Mouse (Mus musculus): ENCODE data around the gene Spem2. TPM values are rescaled to one million over a fixed set of nuclear protein-coding genes. Genes with fewer than 3 reads are reported as not detected.

Spem2 gene
- polyA plus RNA-seq (2014; fragmentation: Illumina TruSeq; extraction: RNeasy Lipid Tissue Mini Kit (QIAGEN cat#74804); ENCODE audit: low read depth, low replicate concordance): not detected

GRCm38 (mm10) chr11:69818365-69818764 lies at the start of gene Spem2:
Spem2 (minus strand) TSS chr11:69818465.

GRCm38 (mm10) chr11:69858113-69858998 lies 40.1 kb upstream of the Spem2 start, which contains the start of gene Tnk1:
Tnk1 (minus strand) TSS chr11:69858730.

GRCm38 (mm10) chr11:69846198-69846680 lies 28.0 kb upstream of the Spem2 start, which contains the start of gene Plscr3:
Plscr3 (plus strand) TSS chr11:69846376.

GRCm38 (mm10) chr11:69837952-69838713 lies 19.9 kb upstream of the Spem2 start, which contains the start of gene Tmem256:
Tmem256 (plus strand) TSS chr11:69838514.

GRCm38 (mm10) chr11:69837604-69837951 lies 19.3 kb upstream of the Spem2 start, which contains the start of gene Nlgn2:
Nlgn2 (minus strand) TSS chr11:69837784.

GRCm38 (mm10) chr11:69822080-69822479 lies 3.8 kb upstream of the Spem2 start, which contains the start of gene Spem1:
Spem1 (minus strand) TSS chr11:69822180.

GRCm38 (mm10) chr11:69815155-69815554 lies 3.1 kb downstream of the Spem2 start, which contains the start of gene Gm39566:
Gm39566 (minus strand) TSS chr11:69815298.

DNA sequence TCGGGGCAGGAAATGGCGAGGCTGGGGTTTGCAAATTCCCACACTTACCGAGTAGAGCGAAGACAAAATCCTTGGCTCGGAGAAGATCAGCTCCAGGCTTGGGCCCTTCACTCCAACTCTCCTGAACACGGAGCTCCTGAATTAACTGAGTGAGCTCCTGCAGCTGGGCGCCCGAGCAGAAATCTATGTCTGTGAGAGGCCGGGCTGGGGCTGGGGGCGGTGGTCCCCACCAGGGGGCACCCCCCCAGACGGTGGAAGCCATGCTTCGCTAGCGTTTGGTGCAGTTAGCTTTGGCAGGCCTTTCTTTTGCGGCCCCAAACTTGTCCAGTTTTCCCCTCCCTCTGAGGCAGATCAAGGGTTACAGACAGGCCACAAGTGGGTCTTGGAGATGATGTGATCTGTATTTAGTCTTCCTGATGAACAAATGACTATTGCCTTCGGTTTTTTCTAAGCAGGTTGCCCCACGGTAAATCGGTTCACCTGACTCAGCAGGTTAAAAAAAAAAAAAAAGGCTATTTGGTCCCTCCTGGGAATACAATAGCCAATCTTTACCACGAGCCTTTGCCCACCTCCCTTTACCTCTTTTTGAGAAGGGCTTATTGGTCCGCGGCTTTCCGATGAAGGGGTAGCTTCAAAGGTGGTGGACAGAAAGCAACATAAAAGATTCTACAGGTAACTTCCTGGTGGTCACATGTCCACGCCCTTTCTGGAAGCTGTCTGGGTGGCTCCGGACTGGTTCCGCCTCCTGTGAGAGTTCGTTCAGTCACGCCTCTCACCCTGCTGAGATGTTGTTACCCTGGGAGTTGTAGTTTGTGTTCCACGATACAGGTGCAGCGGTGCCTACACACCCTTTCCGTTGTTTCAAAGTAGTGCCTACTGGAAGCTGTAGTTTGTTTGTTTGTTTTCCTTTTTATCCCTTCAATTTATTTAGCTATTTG lies 13.0 kb downstream of the Spem2 start, which contains the start of gene Tmem102:
Gene Tmem102, minus strand, starts transcription at position 653 of the 938 bp plus-strand sequence.

GRCm38 (mm10) chr11:69801379-69801977 lies 16.8 kb downstream of the Spem2 start, which contains the start of gene Fgf11:
Fgf11 (minus strand) TSS chr11:69801857.

DNA sequence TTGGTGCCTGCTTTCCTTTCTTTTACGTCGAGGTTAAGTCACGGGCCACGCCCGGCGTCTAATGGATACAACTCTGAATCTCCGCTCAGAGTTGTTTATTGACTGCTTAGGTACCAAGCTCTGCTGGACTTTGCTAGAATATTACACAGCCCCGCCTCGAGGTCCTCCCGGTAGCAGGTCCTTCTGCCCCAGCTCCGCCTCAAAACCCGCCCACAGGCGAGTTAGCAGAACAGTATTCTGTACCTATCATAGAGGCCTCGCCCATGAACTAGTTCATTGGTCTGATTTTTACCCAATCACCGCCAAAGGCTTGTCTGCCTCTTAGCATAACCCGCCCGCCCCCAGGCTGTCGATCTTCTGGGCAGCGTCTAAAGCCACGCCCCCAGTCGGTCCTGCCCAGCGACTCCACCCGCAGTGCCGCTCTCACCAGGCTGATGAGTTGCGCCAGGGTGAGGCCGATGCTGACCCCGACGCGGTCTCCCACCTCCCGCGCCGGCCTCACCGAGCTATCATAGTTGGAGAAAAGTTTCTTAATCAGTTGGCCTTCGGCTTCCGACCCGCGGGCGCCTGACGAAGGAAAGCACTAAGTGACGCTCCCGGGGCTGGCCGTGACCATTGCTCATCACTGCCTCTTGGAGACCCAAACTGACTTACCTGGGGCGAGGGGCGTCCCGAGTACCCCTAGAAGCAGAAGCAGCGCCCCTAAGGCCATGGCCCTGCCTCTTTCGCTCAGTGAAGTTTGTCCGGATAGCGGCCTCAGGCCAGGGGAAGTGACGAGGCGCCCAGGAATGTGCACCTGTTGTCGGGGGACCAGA lies 22.9 kb downstream of the Spem2 start, which contains the start of gene Chrnb1:
Gene Chrnb1, minus strand, starts transcription at position 776 of the 815 bp plus-strand sequence.

Other genes with a start within 250 kb of the Spem2 start
- gene Wrap53, start 238.2 kb downstream of the Spem2 start, polyA plus RNA-seq (2014; fragmentation: Illumina TruSeq; extraction: RNeasy Lipid Tissue Mini Kit (QIAGEN cat#74804); ENCODE audit: low read depth, low replicate concordance): 7.1 TPM
- 15.7 TPM for gene Trp53, start 238.1 kb downstream of the Spem2 start, polyA plus RNA-seq (2014; fragmentation: Illumina TruSeq; extraction: RNeasy Lipid Tissue Mini Kit (QIAGEN cat#74804); ENCODE audit: low read depth, low replicate concordance)
- 18.5 TPM for gene Atp1b2, start 212.5 kb downstream of the Spem2 start, polyA plus RNA-seq (2014; fragmentation: Illumina TruSeq; extraction: RNeasy Lipid Tissue Mini Kit (QIAGEN cat#74804); ENCODE audit: low read depth, low replicate concordance)
- not detected for gene Shbg, start 200.6 kb downstream of the Spem2 start, polyA plus RNA-seq (2014; fragmentation: Illumina TruSeq; extraction: RNeasy Lipid Tissue Mini Kit (QIAGEN cat#74804); ENCODE audit: low read depth, low replicate concordance)
- gene Sat2, start 196.4 kb downstream of the Spem2 start, polyA plus RNA-seq (2014; fragmentation: Illumina TruSeq; extraction: RNeasy Lipid Tissue Mini Kit (QIAGEN cat#74804); ENCODE audit: low read depth, low replicate concordance): 7.8 TPM
- 102 TPM for gene Fxr2, start 185.5 kb downstream of the Spem2 start, polyA plus RNA-seq (2014; fragmentation: Illumina TruSeq; extraction: RNeasy Lipid Tissue Mini Kit (QIAGEN cat#74804); ENCODE audit: low read depth, low replicate concordance)
- gene Sox15, start 163.2 kb downstream of the Spem2 start, polyA plus RNA-seq (2014; fragmentation: Illumina TruSeq; extraction: RNeasy Lipid Tissue Mini Kit (QIAGEN cat#74804); ENCODE audit: low read depth, low replicate concordance): not detected
- gene Mpdu1, start 155.8 kb downstream of the Spem2 start, polyA plus RNA-seq (2014; fragmentation: Illumina TruSeq; extraction: RNeasy Lipid Tissue Mini Kit (QIAGEN cat#74804); ENCODE audit: low read depth, low replicate concordance): 26.2 TPM
- 10.7 TPM for gene Cd68, start 152.3 kb downstream of the Spem2 start, polyA plus RNA-seq (2014; fragmentation: Illumina TruSeq; extraction: RNeasy Lipid Tissue Mini Kit (QIAGEN cat#74804); ENCODE audit: low read depth, low replicate concordance)
- 274 TPM for gene Eif4a1, start 146.0 kb downstream of the Spem2 start, polyA plus RNA-seq (2014; fragmentation: Illumina TruSeq; extraction: RNeasy Lipid Tissue Mini Kit (QIAGEN cat#74804); ENCODE audit: low read depth, low replicate concordance)
- gene Senp3, start 136.4 kb downstream of the Spem2 start, polyA plus RNA-seq (2014; fragmentation: Illumina TruSeq; extraction: RNeasy Lipid Tissue Mini Kit (QIAGEN cat#74804); ENCODE audit: low read depth, low replicate concordance): 55.9 TPM
- 3.4 TPM for gene Tnfsf13, start 132.7 kb downstream of the Spem2 start, polyA plus RNA-seq (2014; fragmentation: Illumina TruSeq; extraction: RNeasy Lipid Tissue Mini Kit (QIAGEN cat#74804); ENCODE audit: low read depth, low replicate concordance)
- 19.9 TPM for gene Tnfsf12, start 122.6 kb downstream of the Spem2 start, polyA plus RNA-seq (2014; fragmentation: Illumina TruSeq; extraction: RNeasy Lipid Tissue Mini Kit (QIAGEN cat#74804); ENCODE audit: low read depth, low replicate concordance)
- gene Tnfsfm13, start 122.4 kb downstream of the Spem2 start, polyA plus RNA-seq (2014; fragmentation: Illumina TruSeq; extraction: RNeasy Lipid Tissue Mini Kit (QIAGEN cat#74804); ENCODE audit: low read depth, low replicate concordance): 10.4 TPM
- 20.8 TPM for gene Polr2a, start 59.8 kb downstream of the Spem2 start, polyA plus RNA-seq (2014; fragmentation: Illumina TruSeq; extraction: RNeasy Lipid Tissue Mini Kit (QIAGEN cat#74804); ENCODE audit: low read depth, low replicate concordance)
- gene Slc35g3, start 56.5 kb downstream of the Spem2 start, polyA plus RNA-seq (2014; fragmentation: Illumina TruSeq; extraction: RNeasy Lipid Tissue Mini Kit (QIAGEN cat#74804); ENCODE audit: low read depth, low replicate concordance): not detected
- gene Zbtb4, start 52.6 kb downstream of the Spem2 start, polyA plus RNA-seq (2014; fragmentation: Illumina TruSeq; extraction: RNeasy Lipid Tissue Mini Kit (QIAGEN cat#74804); ENCODE audit: low read depth, low replicate concordance): 24.0 TPM
- gene Chrnb1, start 22.5 kb downstream of the Spem2 start, polyA plus RNA-seq (2014; fragmentation: Illumina TruSeq; extraction: RNeasy Lipid Tissue Mini Kit (QIAGEN cat#74804); ENCODE audit: low read depth, low replicate concordance): 7.0 TPM
- 3.8 TPM for gene Fgf11, start 16.6 kb downstream of the Spem2 start, polyA plus RNA-seq (2014; fragmentation: Illumina TruSeq; extraction: RNeasy Lipid Tissue Mini Kit (QIAGEN cat#74804); ENCODE audit: low read depth, low replicate concordance)
- gene Tmem102, start 12.8 kb downstream of the Spem2 start, polyA plus RNA-seq (2014; fragmentation: Illumina TruSeq; extraction: RNeasy Lipid Tissue Mini Kit (QIAGEN cat#74804); ENCODE audit: low read depth, low replicate concordance): not detected
- not detected for gene Gm39566, start 3.2 kb downstream of the Spem2 start, polyA plus RNA-seq (2014; fragmentation: Illumina TruSeq; extraction: RNeasy Lipid Tissue Mini Kit (QIAGEN cat#74804); ENCODE audit: low read depth, low replicate concordance)
- gene Spem1, start 3.7 kb upstream of the Spem2 start, polyA plus RNA-seq (2014; fragmentation: Illumina TruSeq; extraction: RNeasy Lipid Tissue Mini Kit (QIAGEN cat#74804); ENCODE audit: low read depth, low replicate concordance): not detected
- 5.0 TPM for gene Nlgn2, start 19.3 kb upstream of the Spem2 start, polyA plus RNA-seq (2014; fragmentation: Illumina TruSeq; extraction: RNeasy Lipid Tissue Mini Kit (QIAGEN cat#74804); ENCODE audit: low read depth, low replicate concordance)
- gene Tmem256, start 20.0 kb upstream of the Spem2 start, polyA plus RNA-seq (2014; fragmentation: Illumina TruSeq; extraction: RNeasy Lipid Tissue Mini Kit (QIAGEN cat#74804); ENCODE audit: low read depth, low replicate concordance): 282 TPM
- 23.8 TPM for gene Plscr3, start 27.9 kb upstream of the Spem2 start, polyA plus RNA-seq (2014; fragmentation: Illumina TruSeq; extraction: RNeasy Lipid Tissue Mini Kit (QIAGEN cat#74804); ENCODE audit: low read depth, low replicate concordance)
- not detected for gene Tnk1, start 40.3 kb upstream of the Spem2 start, polyA plus RNA-seq (2014; fragmentation: Illumina TruSeq; extraction: RNeasy Lipid Tissue Mini Kit (QIAGEN cat#74804); ENCODE audit: low read depth, low replicate concordance)
- not detected for gene Tmem95, start 59.6 kb upstream of the Spem2 start, polyA plus RNA-seq (2014; fragmentation: Illumina TruSeq; extraction: RNeasy Lipid Tissue Mini Kit (QIAGEN cat#74804); ENCODE audit: low read depth, low replicate concordance)
- 4.2 TPM for gene Kctd11, start 62.9 kb upstream of the Spem2 start, polyA plus RNA-seq (2014; fragmentation: Illumina TruSeq; extraction: RNeasy Lipid Tissue Mini Kit (QIAGEN cat#74804); ENCODE audit: low read depth, low replicate concordance)
- 0.81 TPM for gene Acap1, start 77.1 kb upstream of the Spem2 start, polyA plus RNA-seq (2014; fragmentation: Illumina TruSeq; extraction: RNeasy Lipid Tissue Mini Kit (QIAGEN cat#74804); ENCODE audit: low read depth, low replicate concordance)
- 2.9 TPM for gene 2810408A11Rik, start 82.5 kb upstream of the Spem2 start, polyA plus RNA-seq (2014; fragmentation: Illumina TruSeq; extraction: RNeasy Lipid Tissue Mini Kit (QIAGEN cat#74804); ENCODE audit: low read depth, low replicate concordance)
- gene Neurl4, start 82.6 kb upstream of the Spem2 start, polyA plus RNA-seq (2014; fragmentation: Illumina TruSeq; extraction: RNeasy Lipid Tissue Mini Kit (QIAGEN cat#74804); ENCODE audit: low read depth, low replicate concordance): 37.7 TPM
- 44.4 TPM for gene Gps2, start 95.4 kb upstream of the Spem2 start, polyA plus RNA-seq (2014; fragmentation: Illumina TruSeq; extraction: RNeasy Lipid Tissue Mini Kit (QIAGEN cat#74804); ENCODE audit: low read depth, low replicate concordance)
- 482 TPM for gene Eif5a, start 103.5 kb upstream of the Spem2 start, polyA plus RNA-seq (2014; fragmentation: Illumina TruSeq; extraction: RNeasy Lipid Tissue Mini Kit (QIAGEN cat#74804); ENCODE audit: low read depth, low replicate concordance)
- 32.3 TPM for gene Ybx2, start 117.3 kb upstream of the Spem2 start, polyA plus RNA-seq (2014; fragmentation: Illumina TruSeq; extraction: RNeasy Lipid Tissue Mini Kit (QIAGEN cat#74804); ENCODE audit: low read depth, low replicate concordance)
- gene Slc2a4, start 129.7 kb upstream of the Spem2 start, polyA plus RNA-seq (2014; fragmentation: Illumina TruSeq; extraction: RNeasy Lipid Tissue Mini Kit (QIAGEN cat#74804); ENCODE audit: low read depth, low replicate concordance): 385 TPM
- gene Cldn7, start 146.3 kb upstream of the Spem2 start, polyA plus RNA-seq (2014; fragmentation: Illumina TruSeq; extraction: RNeasy Lipid Tissue Mini Kit (QIAGEN cat#74804); ENCODE audit: low read depth, low replicate concordance): 0.58 TPM
- 146 TPM for gene Ctdnep1, start 162.7 kb upstream of the Spem2 start, polyA plus RNA-seq (2014; fragmentation: Illumina TruSeq; extraction: RNeasy Lipid Tissue Mini Kit (QIAGEN cat#74804); ENCODE audit: low read depth, low replicate concordance)
- gene Elp5, start 164.1 kb upstream of the Spem2 start, polyA plus RNA-seq (2014; fragmentation: Illumina TruSeq; extraction: RNeasy Lipid Tissue Mini Kit (QIAGEN cat#74804); ENCODE audit: low read depth, low replicate concordance): 52.8 TPM
- gene Gabarap, start 172.7 kb upstream of the Spem2 start, polyA plus RNA-seq (2014; fragmentation: Illumina TruSeq; extraction: RNeasy Lipid Tissue Mini Kit (QIAGEN cat#74804); ENCODE audit: low read depth, low replicate concordance): 418 TPM
- 25.3 TPM for gene Phf23, start 177.3 kb upstream of the Spem2 start, polyA plus RNA-seq (2014; fragmentation: Illumina TruSeq; extraction: RNeasy Lipid Tissue Mini Kit (QIAGEN cat#74804); ENCODE audit: low read depth, low replicate concordance)
- gene Dvl2, start 182.1 kb upstream of the Spem2 start, polyA plus RNA-seq (2014; fragmentation: Illumina TruSeq; extraction: RNeasy Lipid Tissue Mini Kit (QIAGEN cat#74804); ENCODE audit: low read depth, low replicate concordance): 5.6 TPM
- 1,086 TPM for gene Acadvl, start 196.9 kb upstream of the Spem2 start, polyA plus RNA-seq (2014; fragmentation: Illumina TruSeq; extraction: RNeasy Lipid Tissue Mini Kit (QIAGEN cat#74804); ENCODE audit: low read depth, low replicate concordance)
- gene Dlg4, start 198.5 kb upstream of the Spem2 start, polyA plus RNA-seq (2014; fragmentation: Illumina TruSeq; extraction: RNeasy Lipid Tissue Mini Kit (QIAGEN cat#74804); ENCODE audit: low read depth, low replicate concordance): 3.2 TPM
- 0.50 TPM for gene Asgr1, start 235.6 kb upstream of the Spem2 start, polyA plus RNA-seq (2014; fragmentation: Illumina TruSeq; extraction: RNeasy Lipid Tissue Mini Kit (QIAGEN cat#74804); ENCODE audit: low read depth, low replicate concordance)